Mouse (Mus musculus) embryonic facial prominence, embryonic 15.5 days (tissue): Measurements from ENCODE around the gene Chtf18. TPM values are rescaled to one million over a fixed set of nuclear protein-coding genes. Genes with fewer than 3 reads are reported as not detected.

Experiments
- microRNA-seq: library from miRNA; unstranded; fragments of <30 nt; microRNA quantifications from one replicate; pipeline ENCODE4, GENCODE M21; 2016; ENCODE audit warnings: borderline number of aligned reads
- polyA plus RNA-seq: library from polyadenylated mRNA; unstranded; fragments of >200 nt; fragmentation: Nextera tagmentation; extraction: Ambion mirVana; gene quantifications from 2 replicates; pipeline ENCODE4 v1.2.1, GENCODE M21; 2015

Gene Chtf18
- polyA plus RNA-seq, 1 experiment from 2014 or later, result 24.5 TPM

Small RNA genes within 50 kb of the gene (microRNA-seq; reads per million reads assigned to microRNA genes)
- not detected for gene Gm25083

Other genes starting within 250 kb of the Chtf18 start
- gene Sstr5, start 230.1 kb downstream of the Chtf18 start, polyA plus RNA-seq, result 0.17 and 0.27 TPM in 2 replicates
- gene Sox8, start 156.7 kb downstream of the Chtf18 start, polyA plus RNA-seq, result 13.1 and 13.7 TPM in 2 replicates
- 29.0 and 31.4 TPM in 2 replicates for gene Lmf1, start 148.3 kb downstream of the Chtf18 start, polyA plus RNA-seq
- 23.7 and 44.9 TPM in 2 replicates for gene Gng13, start 10.2 kb downstream of the Chtf18 start, polyA plus RNA-seq
- gene Rpusd1, start 251 bp upstream of the Chtf18 start, polyA plus RNA-seq, result 25.1 and 26.0 TPM in 2 replicates
- gene Mslnl, start 8.6 kb upstream of the Chtf18 start, polyA plus RNA-seq, result 2.4 and 3.9 TPM in 2 replicates
- gene Msln, start 27.0 kb upstream of the Chtf18 start, polyA plus RNA-seq, result 24.2 and 31.4 TPM in 2 replicates
- 26.9 and 27.1 TPM in 2 replicates for gene Narfl, start 46.4 kb upstream of the Chtf18 start, polyA plus RNA-seq
- gene Haghl, start 58.3 kb upstream of the Chtf18 start, polyA plus RNA-seq, result 62.0 and 67.2 TPM in 2 replicates
- 2.9 and 4.8 TPM in 2 replicates for gene Ccdc78, start 59.2 kb upstream of the Chtf18 start, polyA plus RNA-seq
- 95.7 and 99.3 TPM in 2 replicates for gene Fam173a, start 65.5 kb upstream of the Chtf18 start, polyA plus RNA-seq
- gene AC134908.4, start 68.2 kb upstream of the Chtf18 start, polyA plus RNA-seq, result not detected in 2 replicates
- 41.8 and 44.8 TPM in 2 replicates for gene Metrn, start 69.7 kb upstream of the Chtf18 start, polyA plus RNA-seq
- 3.8 and 4.0 TPM in 2 replicates for gene Fbxl16, start 81.7 kb upstream of the Chtf18 start, polyA plus RNA-seq
- gene Wdr24, start 96.2 kb upstream of the Chtf18 start, polyA plus RNA-seq, result 24.7 and 27.1 TPM in 2 replicates
- gene Jmjd8, start 101.4 kb upstream of the Chtf18 start, polyA plus RNA-seq, result 44.9 and 46.2 TPM in 2 replicates
- 343 and 364 TPM in 2 replicates for gene Stub1, start 106.0 kb upstream of the Chtf18 start, polyA plus RNA-seq
- 2.7 and 3.2 TPM in 2 replicates for gene Rhbdl1, start 109.9 kb upstream of the Chtf18 start, polyA plus RNA-seq
- gene Gm20683, start 114.3 kb upstream of the Chtf18 start, polyA plus RNA-seq, result 2.5 and 3.5 TPM in 2 replicates
- 24.5 and 25.8 TPM in 2 replicates for gene Rhot2, start 117.4 kb upstream of the Chtf18 start, polyA plus RNA-seq
- 21.5 and 32.1 TPM in 2 replicates for gene Wdr90, start 134.1 kb upstream of the Chtf18 start, polyA plus RNA-seq
- 13.4 and 15.7 TPM in 2 replicates for gene Mcrip2, start 141.3 kb upstream of the Chtf18 start, polyA plus RNA-seq
- gene Mettl26, start 147.7 kb upstream of the Chtf18 start, polyA plus RNA-seq, result 49.6 and 51.8 TPM in 2 replicates
- 0.62 and 0.83 TPM in 2 replicates for gene Wfikkn1, start 153.4 kb upstream of the Chtf18 start, polyA plus RNA-seq
- gene Rab40c, start 192.3 kb upstream of the Chtf18 start, polyA plus RNA-seq, result 35.8 and 38.9 TPM in 2 replicates
- 51.1 and 58.4 TPM in 2 replicates for gene Pigq, start 217.5 kb upstream of the Chtf18 start, polyA plus RNA-seq
- gene Nhlrc4, start 217.5 kb upstream of the Chtf18 start, polyA plus RNA-seq, result 2.7 and 5.8 TPM in 2 replicates
- gene A930017K11Rik, start 225.1 kb upstream of the Chtf18 start, polyA plus RNA-seq, result 0.24 and 0.28 TPM in 2 replicates